Mouse (Mus musculus) layer of hippocampus, postnatal 36 days (tissue): ENCODE results near the gene Oser1. TPM values are rescaled to one million over a fixed set of nuclear protein-coding genes. Genes with fewer than 3 reads are reported as not detected.

ENCODE experiments used
- DNase-seq, 2 experiments: peaks; one replicate each; pipeline ENCODE4 v3.0.0; 2022
- total RNA-seq, 2 experiments: library from RNA; stranded (reverse); gene quantifications; 2 replicates each; pipeline ENCODE4 v1.2.3; 2021

Gene Oser1
- total RNA-seq, 2 experiments from 2014 or later: 19.0 to 19.5 TPM

DNA sequence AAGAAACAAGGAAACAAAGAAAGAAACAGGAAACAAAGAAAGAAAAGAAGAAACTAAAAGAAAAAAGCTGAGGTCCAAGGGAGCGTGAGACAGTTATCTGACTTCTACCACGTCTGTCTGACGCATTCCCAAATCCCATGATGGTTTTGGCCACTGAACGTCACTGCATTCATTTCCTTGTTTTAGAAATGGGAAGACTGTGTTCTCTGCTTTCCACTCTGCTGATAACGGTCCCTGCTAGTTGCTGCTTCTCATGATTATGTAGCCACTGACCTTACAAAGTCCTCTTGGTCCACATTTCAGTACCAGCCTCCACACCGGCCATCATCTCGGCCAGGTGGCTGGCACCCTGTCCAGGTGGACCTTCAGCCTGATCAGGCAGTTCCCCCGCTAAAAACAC is 25.3 kb downstream of the Oser1 start:
- DNase-seq: no peak

DNA sequence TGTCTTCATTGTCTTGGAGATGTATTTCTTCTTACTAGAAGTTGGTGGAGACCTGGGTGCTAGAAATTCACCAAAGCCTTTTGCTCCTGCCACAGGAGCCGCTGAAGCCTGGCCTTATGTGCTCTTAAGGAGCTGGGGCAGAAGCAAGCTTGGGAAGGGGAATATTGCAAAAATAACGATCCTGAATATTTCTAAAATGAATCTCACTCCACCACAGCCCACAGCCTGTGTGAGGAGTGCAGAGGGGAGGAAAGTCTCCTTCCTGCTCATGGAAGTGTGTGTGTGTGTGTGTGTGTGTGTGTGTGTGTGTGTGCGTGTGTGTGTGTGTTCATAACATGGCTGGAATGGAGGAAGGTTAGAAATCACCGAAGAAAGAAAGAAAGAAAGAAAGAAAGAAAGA is 25.7 kb downstream of the Oser1 start:
- DNase-seq: no peak

- DNase-seq: no peak
Measured at GRCm38 (mm10) chr2:163397905-163398304, 26.6 kb downstream of the Oser1 start, which contains the start of gene Jph2. Gene Jph2 (minus strand): TSS chr2:163397993.

DNA sequence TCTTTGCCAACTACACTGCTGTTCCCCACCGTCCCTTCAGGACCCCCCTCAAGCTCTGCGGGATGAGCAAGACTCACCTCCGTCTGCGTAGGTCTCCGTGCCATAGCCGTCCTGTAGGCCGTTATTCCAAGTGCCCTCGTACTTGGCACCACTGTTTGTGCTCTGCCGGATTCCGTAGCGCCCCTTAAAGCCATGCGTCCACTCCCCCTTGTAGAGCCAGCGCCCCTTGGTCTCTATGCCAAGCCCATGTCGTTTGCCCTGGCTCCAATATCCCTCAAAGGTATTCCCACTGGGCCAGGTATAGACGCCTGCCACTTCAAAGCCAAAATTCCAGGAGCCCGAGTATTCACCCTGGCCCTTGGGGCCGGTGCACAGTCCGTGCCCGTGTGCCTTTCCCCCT is 27.4 kb downstream of the Oser1 start:
- DNase-seq: no peak

DNA sequence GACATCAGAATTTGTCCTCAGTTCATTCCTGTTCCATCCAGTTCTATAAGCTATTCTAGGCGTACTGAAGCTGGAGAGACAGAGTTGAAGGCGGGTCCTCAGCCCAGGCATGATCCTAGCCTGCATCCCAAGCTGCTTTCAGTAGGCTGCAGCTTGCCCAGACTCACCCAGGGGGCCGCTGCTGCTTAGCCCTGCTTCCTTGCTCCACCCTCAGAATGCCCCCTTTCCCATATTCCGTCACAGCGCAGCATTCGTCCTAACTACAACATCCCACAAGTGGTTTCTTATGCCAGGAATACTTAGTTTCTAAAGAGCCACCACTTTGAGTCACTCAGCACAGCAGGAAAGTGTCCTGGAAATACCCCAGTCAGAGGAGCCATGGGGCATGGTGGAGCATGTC is 29.5 kb downstream of the Oser1 start:
- no peak for DNase-seq

DNA sequence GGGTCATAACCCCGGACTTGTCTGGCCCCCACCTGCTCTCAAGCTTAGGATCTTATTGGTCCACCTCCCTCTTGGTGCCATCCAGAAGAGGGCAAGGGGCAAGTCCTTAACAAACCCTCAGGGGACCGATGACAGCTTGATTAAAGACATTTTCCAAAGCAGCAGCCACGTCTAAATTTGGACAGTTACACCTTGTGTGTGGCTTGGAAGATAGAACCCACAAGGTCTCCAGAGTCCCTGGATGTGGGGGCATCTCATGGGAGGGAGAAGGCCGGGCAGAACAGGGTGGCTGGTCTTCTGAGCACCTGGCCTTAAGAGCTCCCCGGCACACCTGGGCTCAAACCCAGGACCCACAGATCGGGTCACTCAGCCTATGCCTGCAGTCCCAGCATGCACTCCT is 30.5 kb downstream of the Oser1 start:
- DNase-seq: no peak

DNA sequence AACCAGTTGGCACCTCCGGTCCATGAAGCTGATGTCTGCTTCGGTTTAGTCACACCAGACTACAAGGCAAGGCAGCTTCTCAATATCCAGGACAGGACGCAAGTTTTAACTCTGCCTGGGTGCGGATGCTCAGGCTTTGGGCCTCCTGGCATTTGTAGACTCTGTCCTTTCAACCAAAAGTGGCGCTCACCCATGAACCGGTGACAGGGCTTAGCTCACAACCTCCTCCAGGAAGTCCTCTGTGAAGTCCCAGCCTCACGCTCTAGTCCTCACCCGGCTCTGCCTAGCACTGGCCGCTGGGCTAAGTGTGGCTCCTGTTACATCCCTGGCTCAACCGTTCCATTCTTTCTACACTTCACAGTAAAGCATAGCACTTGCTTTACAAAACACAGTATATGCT is 31.3 kb downstream of the Oser1 start:
- no peak for DNase-seq

DNA sequence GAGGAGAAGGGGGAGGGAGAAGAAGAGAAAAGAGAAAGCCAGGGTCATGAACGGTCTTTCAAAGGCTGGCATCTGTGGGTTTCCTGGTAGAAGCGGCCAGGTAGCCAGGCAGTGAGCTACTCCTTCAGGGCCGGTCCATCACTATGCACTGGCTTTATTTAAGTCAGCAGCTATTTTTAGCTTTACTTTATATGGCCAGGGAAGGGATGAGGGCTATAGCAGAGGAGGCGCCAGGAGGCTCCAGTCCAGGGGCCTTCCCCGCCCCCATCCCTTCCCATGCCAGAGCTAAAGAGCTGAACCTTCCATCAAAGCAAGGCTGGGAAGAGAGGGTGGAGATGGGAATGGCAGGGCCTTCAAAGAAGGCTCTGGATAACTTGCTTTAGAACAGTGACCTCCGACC is 32.1 kb downstream of the Oser1 start:
- no peak for DNase-seq

DNA sequence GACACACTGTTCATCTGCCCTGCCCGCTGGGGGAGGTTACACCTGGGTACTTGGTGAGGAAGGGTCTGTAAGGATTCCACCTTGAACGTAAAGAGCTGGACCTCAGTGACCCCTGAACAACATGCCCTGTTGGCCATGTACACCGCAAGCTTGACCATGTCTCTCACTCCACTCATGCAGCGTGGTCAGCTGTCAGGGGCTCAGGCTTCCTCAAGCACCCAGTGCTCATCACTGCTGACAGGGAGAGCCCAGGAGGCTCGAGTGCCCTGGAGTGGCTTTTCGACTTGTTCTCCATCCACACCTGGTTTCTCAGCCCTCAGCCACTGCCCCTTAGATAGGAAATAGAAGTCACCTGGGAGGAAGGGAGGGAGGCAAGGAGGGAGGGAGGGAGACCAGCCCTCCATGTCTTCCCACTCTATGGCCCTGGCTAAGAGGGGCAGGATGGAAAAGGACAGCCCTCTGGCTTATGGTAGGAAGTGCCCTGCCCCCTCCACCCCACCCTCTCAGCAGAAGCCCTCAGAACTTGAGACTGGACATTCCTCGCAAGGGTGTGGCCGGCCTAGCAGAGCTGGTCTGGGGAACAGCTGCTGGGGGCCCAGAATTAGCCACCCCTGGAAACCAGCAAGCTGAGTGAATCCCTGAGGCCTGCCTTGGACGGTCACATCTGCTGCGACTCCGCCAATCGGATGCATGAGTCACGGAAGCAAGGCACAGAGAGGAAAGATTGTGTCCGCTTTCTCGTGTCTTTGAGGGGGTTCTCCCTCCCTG is 37.9 kb downstream of the Oser1 start:
- no peak for DNase-seq

DNA sequence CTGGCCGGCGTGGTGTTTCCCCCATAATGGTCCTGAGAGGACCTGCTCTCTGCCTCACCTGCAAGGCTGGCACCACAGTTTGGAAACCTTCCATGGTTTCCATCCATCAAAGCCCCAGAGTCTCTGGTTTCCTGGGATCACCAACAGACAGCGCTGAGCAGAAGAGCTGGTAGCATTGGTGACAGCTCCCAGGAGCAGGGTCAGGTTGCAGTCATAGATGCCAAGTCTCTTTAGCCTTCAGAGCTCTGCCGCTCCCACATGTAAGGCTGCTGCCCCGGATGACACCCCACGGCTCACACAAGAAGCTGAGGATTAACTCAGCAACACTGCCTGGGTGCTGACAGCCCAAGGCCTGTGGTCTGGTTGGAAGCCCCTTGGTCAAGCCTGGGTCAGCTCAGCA is 39.4 kb downstream of the Oser1 start:
- DNase-seq: no peak

DNA sequence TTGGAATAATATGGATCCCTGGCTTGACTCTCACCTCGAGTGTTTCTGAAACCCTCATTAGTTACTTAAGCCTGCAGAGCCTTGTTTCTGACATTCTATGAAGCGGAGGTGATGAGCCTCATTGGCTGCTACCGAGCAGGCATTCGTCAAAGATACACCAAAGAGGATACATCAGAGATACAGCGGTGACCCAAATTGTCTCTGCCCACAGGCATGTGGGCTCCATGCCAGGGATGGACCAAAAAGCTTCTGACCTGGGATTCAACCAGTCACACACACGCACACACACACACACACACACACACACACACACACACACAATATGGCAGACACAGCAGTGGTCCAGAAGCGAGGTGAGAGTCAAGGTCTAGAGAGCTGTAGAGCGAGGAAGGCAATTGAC is 43.3 kb downstream of the Oser1 start:
- DNase-seq: no peak

DNA sequence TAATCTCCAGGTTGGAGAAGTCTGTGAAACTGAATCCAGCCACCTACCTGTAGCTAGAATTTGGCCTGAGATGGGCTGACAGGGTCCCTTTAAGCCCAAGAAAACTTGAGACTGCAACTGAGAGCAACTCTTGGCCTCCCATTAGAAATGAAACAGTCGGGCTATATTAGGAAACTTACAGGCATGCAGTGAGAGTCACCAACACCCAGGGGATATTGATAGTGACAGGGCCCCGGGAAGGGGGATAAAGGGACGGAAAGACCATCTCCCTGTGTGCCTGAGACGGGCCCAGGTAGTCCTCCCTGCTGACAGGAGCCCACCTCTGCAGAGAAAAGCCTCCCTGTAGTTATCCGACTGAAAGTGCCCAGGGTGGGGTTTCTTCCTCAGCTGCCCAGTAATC is 45.1 kb downstream of the Oser1 start:
- DNase-seq: no peak

- DNase-seq: no peak
Measured at GRCm38 (mm10) chr2:163376082-163376481, 48.4 kb downstream of the Oser1 start.

- no peak for DNase-seq
Measured at GRCm38 (mm10) chr2:163375468-163375867, 49.0 kb downstream of the Oser1 start.

- DNase-seq: no peak
Measured at GRCm38 (mm10) chr2:163372627-163373026, 51.9 kb downstream of the Oser1 start.

GRCm38 (mm10) chr2:163370175-163370574 is 54.3 kb downstream of the Oser1 start:
- no peak for DNase-seq

DNA sequence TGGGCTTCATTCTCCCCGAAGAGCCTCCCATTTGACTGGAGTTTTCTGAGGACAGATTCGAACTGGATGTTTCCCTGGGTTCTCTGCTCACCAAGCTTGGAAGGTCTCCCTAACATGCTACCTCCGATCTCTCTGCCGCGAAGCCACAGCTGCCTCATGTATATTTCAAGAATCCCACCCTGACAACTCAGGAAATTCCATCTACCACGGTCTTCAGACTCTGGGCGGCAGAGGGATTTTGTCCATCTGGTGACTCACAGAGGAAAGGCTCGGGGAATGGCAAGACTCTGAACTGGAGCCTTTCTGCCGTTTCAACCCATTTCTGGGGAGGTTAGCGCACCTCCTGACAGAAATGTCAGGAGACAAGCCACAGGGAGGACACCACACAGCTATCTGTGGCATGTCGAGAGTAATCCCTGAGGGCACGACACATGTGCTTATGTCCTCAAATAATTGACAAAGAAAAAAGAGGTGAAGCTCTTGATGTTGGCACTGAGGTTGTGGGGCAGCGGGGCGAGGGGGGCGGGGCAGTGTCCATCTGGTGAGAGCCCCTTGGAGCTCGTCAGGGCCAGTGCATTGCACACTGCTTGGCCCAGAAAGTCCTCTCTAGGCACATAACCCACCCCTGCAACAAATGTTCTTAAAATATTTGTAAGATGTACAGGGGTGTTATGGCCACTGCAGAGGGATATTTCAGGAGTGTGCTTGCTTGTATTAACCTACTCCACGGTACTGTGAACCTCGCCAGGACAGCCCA is 59.5 kb downstream of the Oser1 start:
- DNase-seq: no peak

GRCm38 (mm10) chr2:163362940-163363921 is 61.3 kb downstream of the Oser1 start:
- no peak for DNase-seq

DNA sequence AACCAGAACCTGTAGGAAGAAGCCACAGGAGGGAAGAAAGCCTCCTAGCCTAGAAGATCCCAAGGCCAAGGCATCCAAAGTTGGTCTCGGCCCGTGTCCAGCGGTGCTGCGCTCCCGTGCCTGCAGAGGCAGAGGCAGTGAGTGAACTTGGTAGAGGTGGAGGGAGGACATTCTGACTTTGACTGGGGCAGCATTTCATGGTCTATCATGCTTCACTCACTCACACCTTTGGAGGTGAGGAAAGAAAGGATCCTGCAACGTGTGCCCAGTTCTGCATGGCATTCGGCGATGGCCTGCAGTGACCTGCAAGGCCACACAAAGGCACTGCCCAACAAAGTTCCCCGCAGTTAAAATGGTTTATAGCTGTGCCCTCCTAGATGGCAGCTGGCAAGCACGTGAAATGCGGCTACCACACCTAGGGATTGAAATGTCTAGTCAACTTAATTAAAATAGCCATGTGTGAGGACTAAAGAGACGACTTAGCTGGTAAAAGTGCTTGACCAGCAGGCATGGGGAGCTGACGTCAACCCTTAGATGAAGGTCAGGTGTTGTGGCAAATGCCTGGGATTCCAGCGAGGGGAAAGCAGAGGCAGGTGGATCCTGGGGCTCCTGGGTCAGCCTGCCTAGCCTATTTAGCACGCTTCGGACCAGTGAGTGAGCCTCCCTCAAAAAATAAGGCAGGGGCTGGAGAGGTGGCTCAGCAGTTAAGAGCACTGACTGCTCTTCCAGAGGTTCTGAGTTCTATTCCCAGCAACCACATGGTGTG is 63.5 kb downstream of the Oser1 start:
- no peak for DNase-seq

DNA sequence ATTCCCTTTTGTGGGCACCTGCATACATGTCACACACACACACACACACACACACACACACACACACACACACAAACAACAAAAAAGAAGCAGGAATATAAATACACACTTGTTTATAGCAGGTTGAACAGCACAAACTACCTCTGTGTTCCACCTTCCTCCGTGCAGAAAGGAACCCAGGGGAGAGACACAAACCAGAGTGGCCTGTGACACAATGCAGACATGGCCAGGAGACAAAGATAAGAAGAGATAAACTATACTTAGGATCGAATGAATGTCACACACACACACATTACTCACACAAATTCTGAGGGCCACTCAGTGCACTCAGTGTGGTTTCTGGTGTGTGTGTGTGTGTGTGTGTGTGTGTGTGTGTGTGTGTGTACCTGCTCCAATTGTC is 65.2 kb downstream of the Oser1 start:
- DNase-seq: no peak

DNA sequence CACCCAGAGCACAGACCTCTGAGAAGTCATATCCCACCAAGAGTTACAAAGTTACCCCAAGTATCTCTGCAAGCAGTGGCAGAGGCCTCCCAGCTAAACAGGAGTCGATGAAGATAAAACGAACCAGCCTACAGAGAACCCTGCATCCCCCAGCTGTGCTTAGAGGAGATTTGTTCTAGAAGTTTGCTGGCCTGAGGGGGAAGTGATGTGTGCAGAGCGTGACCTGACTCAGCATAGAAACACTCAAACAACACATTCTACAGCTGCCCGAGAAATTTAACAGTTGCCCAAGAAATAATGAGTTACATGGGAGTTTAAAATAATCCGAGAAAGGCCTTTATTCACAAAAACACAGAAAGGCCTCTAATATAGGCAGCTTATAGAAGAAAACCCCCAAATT is 65.8 kb downstream of the Oser1 start:
- DNase-seq: no peak
